Mouse (Mus musculus): Measurements from ENCODE around the gene Sdhaf1. TPM values are rescaled to one million over a fixed set of nuclear protein-coding genes. Genes with fewer than 3 reads are reported as not detected.

Gene Sdhaf1
- polyA plus RNA-seq (2015; fragmentation: Illumina TruSeq; extraction: RNeasy Lipid Tissue Mini Kit (QIAGEN cat#74804); ENCODE audit: insufficient read depth, low read depth, low replicate concordance), result 3.9 TPM

DNA sequence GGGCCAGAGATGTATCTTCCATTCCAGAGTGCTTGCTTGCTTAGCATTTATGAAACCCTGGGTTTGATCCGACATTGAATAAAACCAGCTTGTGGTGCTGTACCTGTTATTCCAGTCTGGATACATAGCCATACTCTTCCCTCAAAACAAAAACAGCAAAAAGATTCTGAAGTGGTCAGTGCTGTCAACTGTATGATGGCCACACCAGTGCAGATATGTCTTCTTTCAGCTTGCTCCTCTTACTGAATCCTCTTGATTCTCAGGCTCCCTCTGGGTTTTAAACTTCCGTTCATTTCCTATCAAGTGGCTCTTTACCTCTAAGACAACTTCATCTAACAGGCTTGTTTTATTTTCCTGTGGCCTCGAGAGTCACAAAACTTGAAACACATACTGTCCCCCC lies at the start of gene Sdhaf1:
Sdhaf1 (minus strand) TSS at position 101 of the 400 bp plus-strand sequence.

DNA sequence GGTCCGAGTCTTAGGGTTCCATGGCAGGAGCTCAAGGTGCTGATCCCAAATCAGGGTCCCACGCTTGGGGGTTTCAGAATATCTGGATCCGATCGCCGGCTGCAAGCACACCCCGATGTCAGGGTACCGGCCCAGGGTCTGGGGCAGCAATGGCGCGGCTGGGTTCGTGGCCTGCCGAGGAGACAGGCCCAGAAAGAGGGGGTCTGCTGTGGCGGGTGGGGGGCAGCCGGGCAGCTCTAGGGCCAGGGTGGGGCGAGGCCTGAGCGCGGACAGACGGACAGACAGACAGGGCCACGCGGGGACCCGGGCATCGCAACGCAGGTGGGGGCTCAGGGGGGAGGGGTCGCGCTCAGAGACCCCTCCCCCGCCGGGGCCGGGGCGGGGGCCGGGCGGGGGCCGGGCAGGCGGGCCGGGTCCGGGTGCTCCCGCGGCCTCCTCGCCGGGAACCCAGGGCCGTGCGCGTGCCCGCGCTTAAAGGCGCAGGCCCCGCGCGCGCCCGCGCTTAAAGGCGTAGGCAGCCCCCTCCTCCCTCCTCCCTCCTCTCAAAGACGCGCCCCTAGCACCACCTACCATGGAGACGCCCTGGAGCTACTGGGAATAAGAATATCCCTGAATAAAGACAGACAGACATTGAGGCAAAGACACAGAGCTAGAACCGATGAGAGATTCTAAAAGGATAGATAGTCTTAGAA lies 39.1 kb upstream of the Sdhaf1 start, which contains the start of gene Lrfn3:
Lrfn3 (minus strand) TSS at position 121 of the 692 bp plus-strand sequence.

DNA sequence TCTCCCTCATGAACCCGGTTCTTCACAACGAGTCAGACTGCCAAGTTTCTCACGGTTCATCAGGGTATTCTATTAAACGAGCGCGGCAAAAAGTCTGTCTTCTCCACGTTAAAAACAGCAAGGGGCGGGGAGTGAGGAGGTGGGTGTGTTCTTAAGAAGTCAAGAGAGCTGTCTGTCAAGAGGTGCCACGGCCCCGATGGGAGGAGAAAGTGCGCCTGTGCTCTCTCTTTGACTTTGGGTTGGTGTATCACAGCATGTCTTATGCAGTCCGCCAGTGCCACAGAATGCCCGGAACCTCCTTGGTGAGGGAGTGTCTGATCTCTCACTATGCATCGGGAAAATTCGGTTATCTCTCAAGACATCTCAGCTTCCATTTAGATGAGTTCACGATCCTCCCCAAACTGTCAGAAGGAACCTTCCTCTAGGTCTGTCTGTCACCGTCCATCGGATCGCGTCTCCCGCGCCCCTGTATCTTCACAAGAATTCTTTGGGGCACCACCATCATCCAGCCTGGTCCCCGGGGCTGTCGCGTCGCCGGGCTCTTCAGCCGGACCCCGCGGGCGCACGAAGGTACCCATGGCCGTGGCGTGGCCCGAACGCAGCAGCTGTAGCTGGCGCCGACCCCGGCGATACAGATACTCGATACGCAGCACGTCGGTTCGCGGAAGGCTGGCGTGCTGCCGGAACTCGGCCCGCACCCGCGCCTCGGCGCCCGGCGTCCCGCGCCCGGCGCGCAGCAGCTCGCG lies 2.0 kb downstream of the Sdhaf1 start, which contains the start of gene E130208F15Rik:
E130208F15Rik (plus strand) TSS at position 202 of the 746 bp plus-strand sequence.

DNA sequence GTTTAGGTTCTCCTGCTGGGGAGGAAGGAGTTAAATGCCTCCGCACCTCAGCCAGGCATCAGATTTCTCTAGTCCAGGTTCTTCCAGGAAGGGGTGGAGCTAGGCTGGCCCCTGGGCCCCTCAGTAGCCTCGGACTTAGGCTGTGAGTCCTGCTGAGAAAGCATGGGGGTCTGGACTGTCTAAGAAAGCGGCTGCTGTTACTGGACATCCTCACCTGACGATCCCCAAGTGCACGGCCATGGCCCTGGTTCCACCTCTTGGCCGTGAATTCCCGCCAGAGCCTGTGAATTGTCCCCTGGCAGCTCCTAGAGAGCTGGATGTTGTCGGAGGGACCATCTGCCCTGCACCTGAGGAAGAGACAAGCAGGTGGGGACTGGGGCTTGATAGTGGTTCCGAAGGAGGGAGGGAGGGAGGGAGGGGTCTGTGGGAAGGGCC lies 9.0 kb downstream of the Sdhaf1 start, which contains the start of gene Syne4:
Syne4 (plus strand) TSS at position 87 of the 435 bp plus-strand sequence.

DNA sequence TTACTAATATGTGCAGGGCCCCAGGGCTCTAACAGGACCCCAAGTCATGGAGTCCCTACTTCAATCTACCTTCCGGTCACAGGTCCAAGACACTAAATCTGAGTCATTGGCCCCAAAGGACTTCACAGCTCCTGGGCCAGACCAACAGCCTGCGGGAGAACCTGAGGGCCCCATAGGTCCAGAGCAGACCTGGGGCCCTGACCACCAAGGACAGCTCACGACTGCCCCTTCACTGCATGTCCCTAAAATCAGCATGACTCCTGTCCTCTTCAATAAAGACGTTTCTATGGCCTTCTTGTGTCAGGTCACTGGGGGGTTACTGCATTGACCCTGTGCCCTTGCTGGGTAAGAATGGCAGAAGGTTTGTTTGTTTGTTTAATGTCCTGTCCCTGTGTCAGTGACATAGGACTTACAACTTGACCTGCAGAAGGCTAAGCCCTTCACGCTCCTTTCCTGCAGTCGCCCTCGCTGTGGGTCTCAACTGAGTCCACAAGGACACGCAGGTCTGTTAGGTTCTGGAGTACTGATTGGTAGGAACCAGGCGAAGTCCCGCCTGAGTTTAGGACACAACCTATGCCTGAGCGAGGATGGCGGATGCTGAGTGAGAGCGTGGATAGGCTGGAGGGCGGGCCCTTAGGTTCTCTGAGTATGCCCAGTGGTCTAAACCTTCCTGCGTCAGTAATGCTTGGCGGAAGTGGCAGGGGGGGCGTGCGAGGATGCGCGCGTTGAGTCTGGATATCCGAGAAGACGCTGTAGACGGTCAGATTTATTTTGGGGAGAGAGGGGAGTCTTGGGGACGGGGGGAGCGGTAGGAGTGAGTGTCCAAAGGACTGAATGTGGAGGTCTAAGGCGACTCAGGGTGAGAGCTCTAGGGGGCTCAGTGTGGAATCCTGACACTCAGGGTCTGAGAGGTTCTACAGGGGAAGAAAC lies 15.4 kb downstream of the Sdhaf1 start, which contains the start of gene Alkbh6:
Alkbh6 (plus strand) TSS at position 642 of the 930 bp plus-strand sequence.

DNA sequence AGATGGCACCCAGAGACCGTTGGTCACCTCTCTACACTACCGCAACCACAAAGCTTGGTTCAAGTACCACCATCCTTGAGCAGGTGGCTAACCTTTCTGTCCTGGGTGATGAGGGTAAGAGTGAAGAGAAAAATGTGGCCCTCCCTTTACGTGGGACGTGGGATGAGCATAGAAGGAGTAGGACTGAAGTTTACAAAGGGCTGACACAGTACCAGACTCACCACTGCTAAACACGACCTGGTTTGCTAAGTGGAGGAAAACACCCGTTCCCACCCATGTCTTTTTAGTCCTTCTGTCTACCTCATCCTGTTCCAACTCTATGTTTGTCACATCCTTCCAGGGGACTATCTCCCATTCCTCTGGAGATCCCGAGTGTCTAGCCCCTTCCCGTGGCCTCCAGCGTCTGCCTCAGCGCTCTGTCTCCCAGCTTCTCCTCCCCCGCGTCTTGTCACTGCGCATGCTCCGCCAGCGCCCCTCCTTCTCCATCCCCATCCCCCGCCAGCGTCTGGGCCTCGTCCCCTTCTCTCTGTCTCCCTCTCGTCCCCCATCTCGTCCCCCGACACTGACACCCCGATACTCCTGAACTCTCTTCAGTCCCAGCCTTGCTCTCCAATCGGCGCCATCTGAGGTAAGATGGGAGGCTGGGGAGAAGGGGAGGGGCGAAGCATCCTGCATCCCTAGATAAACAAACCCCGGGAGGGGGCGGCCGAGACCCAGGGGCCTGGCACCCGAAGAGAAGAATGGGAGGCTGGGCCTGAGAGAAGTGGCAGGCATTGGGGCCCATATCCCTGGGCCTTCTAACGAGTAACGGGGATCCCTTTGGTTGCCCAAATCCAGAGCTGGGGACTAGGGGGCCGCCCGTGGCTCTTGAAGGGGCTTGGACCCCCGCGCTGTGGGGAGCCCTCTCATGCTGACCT lies 32.2 kb downstream of the Sdhaf1 start, which contains the start of gene Clip3:
Clip3 (plus strand) TSS at position 514 of the 917 bp plus-strand sequence.

DNA sequence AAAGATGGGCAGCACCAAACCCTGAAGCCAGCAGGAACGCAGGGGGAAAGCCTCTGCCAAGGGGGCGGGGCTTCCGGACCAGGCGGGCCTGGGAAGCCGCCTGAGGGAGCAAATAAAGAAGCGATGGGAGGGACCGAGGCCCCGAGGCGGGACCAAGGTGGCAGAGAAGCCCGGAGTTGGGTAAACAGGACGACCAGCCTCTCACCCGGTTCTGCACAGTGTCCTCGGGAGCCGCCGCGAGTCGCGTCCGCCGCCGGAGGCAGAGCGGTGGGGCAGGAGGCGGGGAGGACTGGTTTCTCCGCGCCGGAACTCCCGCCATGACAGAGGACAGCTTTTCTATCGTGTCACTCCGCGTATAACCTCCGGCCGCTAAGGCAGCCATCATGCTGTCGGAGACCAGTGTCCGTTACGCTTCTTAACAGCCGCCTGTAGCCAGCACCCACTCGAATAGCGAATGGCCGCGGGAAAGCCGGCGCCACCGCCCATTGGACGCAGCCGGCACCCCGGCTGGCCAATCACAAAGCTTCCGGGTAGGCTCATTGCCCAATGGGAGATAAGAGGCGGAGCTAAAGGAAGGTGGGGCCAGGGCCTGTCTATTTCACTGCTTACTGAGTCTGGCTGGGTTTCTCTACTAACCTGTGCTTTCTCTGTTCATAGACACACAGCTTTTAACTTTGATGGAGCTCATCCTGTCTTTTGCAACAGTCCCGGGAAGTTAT lies 43.6 kb downstream of the Sdhaf1 start, which contains the start of the genes Thap8 and Wdr62:
Thap8 (plus strand) TSS at position 144 of the 719 bp plus-strand sequence.
Wdr62 (minus strand) TSS at position 469 of the 719 bp plus-strand sequence.

Other genes with a start within 250 kb of the Sdhaf1 start
- gene Gm26920, start 233.5 kb downstream of the Sdhaf1 start, polyA plus RNA-seq (2015; fragmentation: Illumina TruSeq; extraction: RNeasy Lipid Tissue Mini Kit (QIAGEN cat#74804); ENCODE audit: insufficient read depth, low read depth, low replicate concordance), result not detected
- gene Zfp566, start 233.4 kb downstream of the Sdhaf1 start, polyA plus RNA-seq (2015; fragmentation: Illumina TruSeq; extraction: RNeasy Lipid Tissue Mini Kit (QIAGEN cat#74804); ENCODE audit: insufficient read depth, low read depth, low replicate concordance), result 1.6 TPM
- gene Zfp260, start 229.1 kb downstream of the Sdhaf1 start, polyA plus RNA-seq (2015; fragmentation: Illumina TruSeq; extraction: RNeasy Lipid Tissue Mini Kit (QIAGEN cat#74804); ENCODE audit: insufficient read depth, low read depth, low replicate concordance), result 13.3 TPM
- 0.52 TPM for gene Zfp382, start 202.0 kb downstream of the Sdhaf1 start, polyA plus RNA-seq (2015; fragmentation: Illumina TruSeq; extraction: RNeasy Lipid Tissue Mini Kit (QIAGEN cat#74804); ENCODE audit: insufficient read depth, low read depth, low replicate concordance)
- 8.6 TPM for gene Zfp146, start 154.1 kb downstream of the Sdhaf1 start, polyA plus RNA-seq (2015; fragmentation: Illumina TruSeq; extraction: RNeasy Lipid Tissue Mini Kit (QIAGEN cat#74804); ENCODE audit: insufficient read depth, low read depth, low replicate concordance)
- gene Cox7a1, start 139.8 kb downstream of the Sdhaf1 start, polyA plus RNA-seq (2015; fragmentation: Illumina TruSeq; extraction: RNeasy Lipid Tissue Mini Kit (QIAGEN cat#74804); ENCODE audit: insufficient read depth, low read depth, low replicate concordance), result 5.2 TPM
- 105 TPM for gene Capns1, start 125.1 kb downstream of the Sdhaf1 start, polyA plus RNA-seq (2015; fragmentation: Illumina TruSeq; extraction: RNeasy Lipid Tissue Mini Kit (QIAGEN cat#74804); ENCODE audit: insufficient read depth, low read depth, low replicate concordance)
- gene Polr2i, start 91.9 kb downstream of the Sdhaf1 start, polyA plus RNA-seq (2015; fragmentation: Illumina TruSeq; extraction: RNeasy Lipid Tissue Mini Kit (QIAGEN cat#74804); ENCODE audit: insufficient read depth, low read depth, low replicate concordance), result 17.6 TPM
- 22.9 TPM for gene Tbcb, start 91.6 kb downstream of the Sdhaf1 start, polyA plus RNA-seq (2015; fragmentation: Illumina TruSeq; extraction: RNeasy Lipid Tissue Mini Kit (QIAGEN cat#74804); ENCODE audit: insufficient read depth, low read depth, low replicate concordance)
- gene Ovol3, start 88.2 kb downstream of the Sdhaf1 start, polyA plus RNA-seq (2015; fragmentation: Illumina TruSeq; extraction: RNeasy Lipid Tissue Mini Kit (QIAGEN cat#74804); ENCODE audit: insufficient read depth, low read depth, low replicate concordance), result not detected
- gene Thap8, start 43.8 kb downstream of the Sdhaf1 start, polyA plus RNA-seq (2015; fragmentation: Illumina TruSeq; extraction: RNeasy Lipid Tissue Mini Kit (QIAGEN cat#74804); ENCODE audit: insufficient read depth, low read depth, low replicate concordance), result not detected
- 1.3 TPM for gene Wdr62, start 43.5 kb downstream of the Sdhaf1 start, polyA plus RNA-seq (2015; fragmentation: Illumina TruSeq; extraction: RNeasy Lipid Tissue Mini Kit (QIAGEN cat#74804); ENCODE audit: insufficient read depth, low read depth, low replicate concordance)
- 6.7 TPM for gene Clip3, start 32.2 kb downstream of the Sdhaf1 start, polyA plus RNA-seq (2015; fragmentation: Illumina TruSeq; extraction: RNeasy Lipid Tissue Mini Kit (QIAGEN cat#74804); ENCODE audit: insufficient read depth, low read depth, low replicate concordance)
- 10.9 TPM for gene Alkbh6, start 15.2 kb downstream of the Sdhaf1 start, polyA plus RNA-seq (2015; fragmentation: Illumina TruSeq; extraction: RNeasy Lipid Tissue Mini Kit (QIAGEN cat#74804); ENCODE audit: insufficient read depth, low read depth, low replicate concordance)
- gene Syne4, start 9.1 kb downstream of the Sdhaf1 start, polyA plus RNA-seq (2015; fragmentation: Illumina TruSeq; extraction: RNeasy Lipid Tissue Mini Kit (QIAGEN cat#74804); ENCODE audit: insufficient read depth, low read depth, low replicate concordance), result 122 TPM
- gene E130208F15Rik, start 2.2 kb downstream of the Sdhaf1 start, polyA plus RNA-seq (2015; fragmentation: Illumina TruSeq; extraction: RNeasy Lipid Tissue Mini Kit (QIAGEN cat#74804); ENCODE audit: insufficient read depth, low read depth, low replicate concordance), result not detected
- 2.2 TPM for gene Lrfn3, start 38.9 kb upstream of the Sdhaf1 start, polyA plus RNA-seq (2015; fragmentation: Illumina TruSeq; extraction: RNeasy Lipid Tissue Mini Kit (QIAGEN cat#74804); ENCODE audit: insufficient read depth, low read depth, low replicate concordance)
- gene Tyrobp, start 89.9 kb upstream of the Sdhaf1 start, polyA plus RNA-seq (2015; fragmentation: Illumina TruSeq; extraction: RNeasy Lipid Tissue Mini Kit (QIAGEN cat#74804); ENCODE audit: insufficient read depth, low read depth, low replicate concordance), result 19.8 TPM
- gene Hcst, start 96.0 kb upstream of the Sdhaf1 start, polyA plus RNA-seq (2015; fragmentation: Illumina TruSeq; extraction: RNeasy Lipid Tissue Mini Kit (QIAGEN cat#74804); ENCODE audit: insufficient read depth, low read depth, low replicate concordance), result not detected
- 0.81 TPM for gene Nfkbid, start 97.8 kb upstream of the Sdhaf1 start, polyA plus RNA-seq (2015; fragmentation: Illumina TruSeq; extraction: RNeasy Lipid Tissue Mini Kit (QIAGEN cat#74804); ENCODE audit: insufficient read depth, low read depth, low replicate concordance)
- 34.1 TPM for gene Aplp1, start 121.6 kb upstream of the Sdhaf1 start, polyA plus RNA-seq (2015; fragmentation: Illumina TruSeq; extraction: RNeasy Lipid Tissue Mini Kit (QIAGEN cat#74804); ENCODE audit: insufficient read depth, low read depth, low replicate concordance)
- 2.1 TPM for gene Kirrel2, start 133.8 kb upstream of the Sdhaf1 start, polyA plus RNA-seq (2015; fragmentation: Illumina TruSeq; extraction: RNeasy Lipid Tissue Mini Kit (QIAGEN cat#74804); ENCODE audit: insufficient read depth, low read depth, low replicate concordance)
- gene Nphs1, start 134.4 kb upstream of the Sdhaf1 start, polyA plus RNA-seq (2015; fragmentation: Illumina TruSeq; extraction: RNeasy Lipid Tissue Mini Kit (QIAGEN cat#74804); ENCODE audit: insufficient read depth, low read depth, low replicate concordance), result 42.1 TPM
- gene Prodh2, start 169.7 kb upstream of the Sdhaf1 start, polyA plus RNA-seq (2015; fragmentation: Illumina TruSeq; extraction: RNeasy Lipid Tissue Mini Kit (QIAGEN cat#74804); ENCODE audit: insufficient read depth, low read depth, low replicate concordance), result not detected
- gene Arhgap33, start 211.2 kb upstream of the Sdhaf1 start, polyA plus RNA-seq (2015; fragmentation: Illumina TruSeq; extraction: RNeasy Lipid Tissue Mini Kit (QIAGEN cat#74804); ENCODE audit: insufficient read depth, low read depth, low replicate concordance), result 2.0 TPM
- gene Hspb6, start 228.3 kb upstream of the Sdhaf1 start, polyA plus RNA-seq (2015; fragmentation: Illumina TruSeq; extraction: RNeasy Lipid Tissue Mini Kit (QIAGEN cat#74804); ENCODE audit: insufficient read depth, low read depth, low replicate concordance), result 4.7 TPM
- gene Proser3, start 228.4 kb upstream of the Sdhaf1 start, polyA plus RNA-seq (2015; fragmentation: Illumina TruSeq; extraction: RNeasy Lipid Tissue Mini Kit (QIAGEN cat#74804); ENCODE audit: insufficient read depth, low read depth, low replicate concordance), result 3.7 TPM
- gene Lin37, start 235.9 kb upstream of the Sdhaf1 start, polyA plus RNA-seq (2015; fragmentation: Illumina TruSeq; extraction: RNeasy Lipid Tissue Mini Kit (QIAGEN cat#74804); ENCODE audit: insufficient read depth, low read depth, low replicate concordance), result 63.0 TPM
- gene U2af1l4, start 239.4 kb upstream of the Sdhaf1 start, polyA plus RNA-seq (2015; fragmentation: Illumina TruSeq; extraction: RNeasy Lipid Tissue Mini Kit (QIAGEN cat#74804); ENCODE audit: insufficient read depth, low read depth, low replicate concordance), result 5.9 TPM
- gene Gm49396, start 239.4 kb upstream of the Sdhaf1 start, polyA plus RNA-seq (2015; fragmentation: Illumina TruSeq; extraction: RNeasy Lipid Tissue Mini Kit (QIAGEN cat#74804); ENCODE audit: insufficient read depth, low read depth, low replicate concordance), result 6.8 TPM
- 57.9 TPM for gene Psenen, start 239.7 kb upstream of the Sdhaf1 start, polyA plus RNA-seq (2015; fragmentation: Illumina TruSeq; extraction: RNeasy Lipid Tissue Mini Kit (QIAGEN cat#74804); ENCODE audit: insufficient read depth, low read depth, low replicate concordance)
- gene Igflr1, start 241.5 kb upstream of the Sdhaf1 start, polyA plus RNA-seq (2015; fragmentation: Illumina TruSeq; extraction: RNeasy Lipid Tissue Mini Kit (QIAGEN cat#74804); ENCODE audit: insufficient read depth, low read depth, low replicate concordance), result 8.7 TPM

Measured in pancreas, adult 10 weeks (tissue).